Mouse (Mus musculus): ENCODE measurements around the gene Gm8281. TPM values are rescaled to one million over a fixed set of nuclear protein-coding genes. Genes with fewer than 3 reads are reported as not detected.
"Not testable (repeated sequence)": the region's sequence is repeated elsewhere in the genome, so short reads cannot be mapped to it uniquely, and the experiment has no call there.

Gene Gm8281
- polyA plus RNA-seq (2012; rRNA removed): 0.05 and 0.22 TPM in 2 replicates

DNA sequence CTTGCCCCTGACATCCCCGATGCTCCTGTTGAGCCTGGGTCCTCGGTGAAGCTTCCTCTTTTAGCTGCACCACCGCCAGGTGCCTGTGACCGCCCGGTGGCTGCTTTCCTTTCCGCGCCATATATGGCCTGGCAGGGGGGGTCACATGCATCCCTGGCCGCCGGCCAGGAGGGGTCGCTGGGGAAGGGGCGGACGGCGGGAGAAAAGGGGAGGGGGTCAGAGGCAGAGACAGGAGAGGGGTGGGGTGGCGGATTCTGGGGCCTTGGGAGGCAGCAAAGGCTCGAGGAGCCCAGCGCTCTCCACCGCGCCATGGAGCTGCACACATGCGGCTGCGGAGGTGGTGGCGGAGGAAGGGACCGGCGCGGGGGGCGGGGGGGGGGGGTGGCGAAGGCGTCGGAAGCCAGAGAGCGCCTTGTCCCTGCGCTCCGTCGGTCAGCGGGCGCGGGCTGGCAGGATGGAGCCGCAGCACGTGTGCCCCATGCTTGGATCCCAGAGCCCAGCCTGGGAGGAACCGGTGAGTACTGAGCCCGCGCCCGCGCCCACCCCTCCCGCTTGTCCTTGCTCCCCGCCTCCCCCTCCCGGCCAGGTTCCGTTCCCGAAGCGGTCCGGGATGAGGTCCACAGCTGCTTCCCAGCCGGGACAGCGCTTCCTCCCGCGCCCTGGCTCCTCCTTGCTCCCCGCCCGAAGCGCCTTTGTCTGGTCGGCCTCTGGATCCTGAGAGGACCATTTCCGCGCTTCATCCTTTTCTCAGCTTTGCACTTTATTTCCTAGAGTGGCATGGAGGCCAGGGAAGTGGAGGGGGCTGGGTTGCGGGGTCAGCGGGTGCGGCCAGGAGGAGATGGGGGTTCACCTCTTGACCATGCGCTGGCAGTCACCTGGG, at the start of gene Gm8281:
Gm8281 (plus strand) TSS at position 430 of the 880 bp plus-strand sequence.
- not testable (repeated sequence) for DNase-seq (ENCODE audit: low read depth, low spot score)
- 5% methylated on average over 33 of the region's 63 CpGs for WGBS

DNA sequence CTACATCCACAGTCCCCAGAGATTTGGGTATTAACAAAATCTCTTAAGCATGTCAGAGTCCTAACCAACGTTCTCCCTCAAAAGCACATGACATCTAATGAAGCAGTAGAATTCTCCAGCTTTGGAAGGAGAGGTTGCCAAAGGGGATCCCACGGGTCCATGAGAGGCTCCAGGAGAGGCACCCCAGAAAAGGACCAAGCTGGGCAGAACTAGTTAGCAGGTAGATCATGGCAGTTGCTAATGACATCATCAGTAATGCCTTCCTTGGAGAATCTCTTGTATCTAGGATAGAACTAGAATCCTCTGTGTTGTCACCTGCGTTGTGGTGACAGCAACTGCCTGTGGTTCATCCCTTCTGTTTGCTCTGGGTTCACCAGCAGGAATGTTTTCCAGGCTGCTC, 20.5 kb upstream of the Gm8281 start, which contains the start of gene 4930555G01Rik:
4930555G01Rik (plus strand) TSS at position 301 of the 400 bp plus-strand sequence.
- no CpG with 5 or more reads among the region's 3 CpGs for WGBS

DNA sequence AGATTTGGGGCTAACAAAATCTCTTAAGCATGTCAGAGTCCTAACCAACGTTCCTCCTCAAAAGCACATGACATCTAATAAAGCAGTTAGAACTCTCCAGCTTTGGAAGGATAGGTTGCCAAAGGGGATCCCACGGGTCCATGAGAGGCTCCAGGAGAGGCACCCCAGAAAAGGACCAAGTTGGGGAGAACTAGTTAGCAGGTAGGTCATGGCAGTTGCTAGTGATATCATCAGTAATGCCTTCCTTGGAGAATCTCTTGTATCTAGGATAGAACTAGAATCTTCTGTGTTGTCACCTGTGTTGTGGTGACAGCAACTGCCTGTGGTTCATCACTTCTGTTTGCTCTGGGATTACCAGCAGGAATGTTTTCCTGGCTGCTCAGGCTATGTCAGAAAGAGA, 60.4 kb downstream of the Gm8281 start, which contains the start of gene Gm8279:
Gm8279 (plus strand) TSS at position 301 of the 400 bp plus-strand sequence.
- WGBS: 70% methylated on average over 2 of the region's 2 CpGs

More for the DNA sequence above, 20.5 kb upstream of the Gm8281 start, which contains the start of gene 4930555G01Rik:
- DNase-seq (ENCODE audit: low read depth, low spot score): not testable (repeated sequence)

More for the DNA sequence above, 60.4 kb downstream of the Gm8281 start, which contains the start of gene Gm8279:
- not testable (repeated sequence) for DNase-seq (ENCODE audit: low read depth, low spot score)

Other genes starting within 250 kb of the Gm8281 start
- gene Gm3269, start 232.9 kb upstream of the Gm8281 start, polyA plus RNA-seq (2012; rRNA removed): not detected in 2 replicates
- gene Gm3264, start 215.5 kb upstream of the Gm8281 start, polyA plus RNA-seq (2012; rRNA removed): not detected in 2 replicates
- gene Gm3278, start 178.6 kb upstream of the Gm8281 start, polyA plus RNA-seq (2012; rRNA removed): not detected in 2 replicates
- not detected in 2 replicates for gene Gm8297, start 87.1 kb upstream of the Gm8281 start, polyA plus RNA-seq (2012; rRNA removed)
- not detected in 2 replicates for gene Gm3298, start 55.1 kb upstream of the Gm8281 start, polyA plus RNA-seq (2012; rRNA removed)
- not detected in 2 replicates for gene 4930555G01Rik, start 20.4 kb upstream of the Gm8281 start, polyA plus RNA-seq (2012; rRNA removed)
- gene Gm8279, start 60.5 kb downstream of the Gm8281 start, polyA plus RNA-seq (2012; rRNA removed): not detected in 2 replicates
- not detected in 2 replicates for gene Gm3317, start 93.5 kb downstream of the Gm8281 start, polyA plus RNA-seq (2012; rRNA removed)
- gene Gm8271, start 114.8 kb downstream of the Gm8281 start, polyA plus RNA-seq (2012; rRNA removed): not detected in 2 replicates
- gene Gm3526, start 189.5 kb downstream of the Gm8281 start, polyA plus RNA-seq (2012; rRNA removed): not detected in 2 replicates

All from large intestine, adult 2 months (tissue).